Mouse (Mus musculus) limb, embryonic 14.5 days (tissue): ENCODE results near the gene Col26a1. TPM values are rescaled to one million over a fixed set of nuclear protein-coding genes. Genes with fewer than 3 reads are reported as not detected.

ENCODE experiments used
- ATAC-seq: fragments of 200-750 bp; cut with Nextera tagmentation; 2 replicates; pipeline ENCODE4 v1.8.0; 2017; ENCODE audit warnings: low read depth, moderate number of reproducible peaks, moderate TSS enrichment; ENCODE audit not compliant: low FRiP score
- DNase-seq: peaks from one replicate; pipeline ENCODE4 v3.0.0-alpha.2; 2015; ENCODE audit warnings: low spot score
- H3K27ac ChIP-seq: fragments of 300-500 bp; sonication (generic); replicated peaks from 2 replicates; pipeline ENCODE4 v1.5.1; 2014; ENCODE audit warnings: low read depth, mild to moderate bottlenecking, low read length, moderate library complexity, mixed read lengths
- H3K27me3 ChIP-seq: fragments of 300-500 bp; sonication (generic); 2 replicates; pipeline ENCODE4 v1.6.1; 2014; ENCODE audit warnings: low read length, mixed read lengths; ENCODE audit not compliant: control insufficient read depth, insufficient read depth
- H3K36me3 ChIP-seq: fragments of 300-500 bp; sonication (generic); 2 replicates; pipeline ENCODE4 v1.6.1; 2014; ENCODE audit warnings: mild to moderate bottlenecking, low read length, moderate library complexity, mixed read lengths; ENCODE audit not compliant: control insufficient read depth, insufficient read depth
- H3K4me1 ChIP-seq: fragments of 300-500 bp; sonication (generic); 2 replicates; pipeline ENCODE4 v1.6.1; 2014; ENCODE audit warnings: antibody characterized with exemption, low read length, mixed read lengths; ENCODE audit not compliant: control insufficient read depth, insufficient read depth
- H3K4me2 ChIP-seq: fragments of 300-500 bp; sonication (generic); replicated peaks from 2 replicates; pipeline ENCODE4 v1.6.1; 2014; ENCODE audit warnings: low read depth, mild to moderate bottlenecking, low read length, moderate library complexity; ENCODE audit not compliant: severe bottlenecking
- H3K4me3 ChIP-seq: fragments of 300-500 bp; sonication (generic); replicated peaks from 2 replicates; pipeline ENCODE4 v1.5.1; 2014; ENCODE audit warnings: low read length
- H3K9ac ChIP-seq: fragments of 300-500 bp; sonication (generic); 2 replicates; pipeline ENCODE4 v1.6.1; 2014; ENCODE audit warnings: mild to moderate bottlenecking, low read depth, low read length, moderate library complexity; ENCODE audit not compliant: severe bottlenecking
- H3K9me3 ChIP-seq: fragments of 300-500 bp; sonication (generic); 2 replicates; pipeline ENCODE4 v1.6.1; 2016; ENCODE audit warnings: low read length; ENCODE audit not compliant: control insufficient read depth
- POLR2A ChIP-seq: fragments of 200-500 bp; IDR thresholded peaks from 2 replicates; pipeline ENCODE4 v1.8.0; 2012; ENCODE audit warnings: inconsistent platforms, mild to moderate bottlenecking, moderate library complexity, borderline replicate concordance; ENCODE audit not compliant: insufficient read depth, insufficient read length; ENCODE audit errors: extremely low read depth
- WGBS: fragments of 180-500 bp; shearing (Covaris S2); extraction: QIAGEN DNeasy Blood & Tissue Kit; methylation state at CpG from one replicate; pipeline ENCODE4 v1.1.7; 2014; 5-methylcytosine and 5-hydroxymethylcytosine counted together
- polyA plus RNA-seq, 2 experiments: library from polyadenylated mRNA; depleted of rRNA in 1 of 2; stranded (reverse) in 1 of 2; unstranded in 1 of 2; fragments of >200 nt; fragmentation: Nextera tagmentation in 1 of 2; extraction: Ambion mirVana in 1 of 2; gene quantifications; 2 replicates each; pipeline versions ENCODE4 v1.2.1 to v1.2.3; 2012 to 2014

The Col26a1 gene
- 219 and 265 TPM in 2 replicates for polyA plus RNA-seq (2012; rRNA removed)
- polyA plus RNA-seq (2014; fragmentation: Nextera tagmentation; extraction: Ambion mirVana): 85.5 and 109 TPM in 2 replicates

DNA sequence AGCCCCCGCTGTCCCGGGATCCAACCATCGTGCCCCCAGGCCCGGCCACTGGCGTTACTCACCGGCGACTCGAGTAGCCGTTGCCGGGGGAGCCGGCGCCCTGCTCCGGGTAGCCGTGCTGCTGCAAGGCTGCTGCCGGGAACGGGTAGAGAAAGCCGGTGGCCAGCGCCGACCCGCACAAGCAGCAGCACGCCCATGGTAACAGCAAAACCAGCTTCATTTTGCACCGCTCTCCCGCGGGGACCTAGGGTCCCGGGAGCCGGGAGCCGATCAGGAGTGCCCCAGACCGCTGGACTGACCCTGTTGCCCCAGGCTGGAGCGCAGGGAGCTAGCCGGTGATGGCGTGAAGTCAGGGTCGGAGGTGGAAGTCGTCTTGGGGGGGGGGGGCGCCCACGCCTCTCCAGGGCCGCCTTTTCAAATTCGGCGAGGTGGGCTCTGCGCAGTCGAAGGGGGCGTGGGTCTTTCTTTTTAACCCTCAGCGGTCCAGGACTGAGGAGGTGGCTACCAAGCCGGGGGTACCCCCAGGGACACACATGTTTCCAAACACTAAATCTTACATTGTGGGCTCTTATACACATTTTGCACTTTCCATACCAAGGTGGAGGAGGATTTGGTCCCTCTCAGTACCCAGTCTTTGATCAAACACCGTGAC lies at the start of gene Col26a1:
Gene Col26a1 (minus strand): TSS at position 422 of the 652 bp plus-strand sequence.
- peak; percentile 41 for DNase-seq
- H3K4me1 ChIP-seq: 0 out of 2 replicates have a peak, but pooled peaks cover 6% of the 10 kb centered on the region
- 0 out of 2 replicates have a peak, but pooled peaks cover 6% of the 10 kb centered on the region for H3K36me3 ChIP-seq
- peak within 1 kb of the TSS; percentile 89 for H3K9ac ChIP-seq
- H3K27me3 ChIP-seq: no peaks in the 10 kb centered on the region
- ATAC-seq: peak; percentile 63
- under 1% methylated on average over 37 of the region's 44 CpGs for WGBS
- peak within 1 kb of the TSS; percentile 76 for H3K4me2 ChIP-seq
- H3K27ac ChIP-seq: peak within 1 kb of the TSS; percentile 81
- peak within 1 kb of the TSS; percentile 79 for H3K4me3 ChIP-seq
- TF ChIP-seq POLR2A: no peak
- H3K9me3 ChIP-seq: no peaks in the 10 kb centered on the region

- H3K4me2 ChIP-seq: no peak overlapping the region
- H3K4me1 ChIP-seq: no peaks in the 10 kb centered on the region; the same call in 1 of the 2 replicates
- H3K9me3 ChIP-seq: no peaks in the 10 kb centered on the region
- DNase-seq (no peak), ATAC-seq (no peak)
- no peak for TF ChIP-seq POLR2A
- H3K27me3 ChIP-seq: no peaks in the 10 kb centered on the region
- no peak overlapping the region for H3K27ac ChIP-seq
- WGBS: 82% methylated on average over 14 of the region's 14 CpGs
- no peak overlapping the region for H3K4me3 ChIP-seq
- no peaks in the 10 kb centered on the region for H3K36me3 ChIP-seq
- no peak overlapping the region for H3K9ac ChIP-seq
Observed at GRCm38 (mm10) chr5:136931896-136932295, 48.9 kb upstream of the Col26a1 start.

GRCm38 (mm10) chr5:136929073-136929472 lies 46.1 kb upstream of the Col26a1 start:
- H3K4me3 ChIP-seq: no peak overlapping the region
- no peak overlapping the region; the same call in 1 of the 2 replicates for H3K27ac ChIP-seq
- no peak overlapping the region for H3K4me2 ChIP-seq
- no peaks in the 10 kb centered on the region for H3K9me3 ChIP-seq
- DNase-seq: peak; percentile 83
- ATAC-seq: peak; percentile 85
- 16% methylated on average over 4 of the region's 4 CpGs for WGBS
- no peaks in the 10 kb centered on the region for H3K27me3 ChIP-seq
- no peaks in the 10 kb centered on the region; the same call in 1 of the 2 replicates for H3K4me1 ChIP-seq
- H3K36me3 ChIP-seq: peaks cover 6% of the 10 kb centered on the region
- no peak overlapping the region for H3K9ac ChIP-seq
- no peak for TF ChIP-seq POLR2A

DNA sequence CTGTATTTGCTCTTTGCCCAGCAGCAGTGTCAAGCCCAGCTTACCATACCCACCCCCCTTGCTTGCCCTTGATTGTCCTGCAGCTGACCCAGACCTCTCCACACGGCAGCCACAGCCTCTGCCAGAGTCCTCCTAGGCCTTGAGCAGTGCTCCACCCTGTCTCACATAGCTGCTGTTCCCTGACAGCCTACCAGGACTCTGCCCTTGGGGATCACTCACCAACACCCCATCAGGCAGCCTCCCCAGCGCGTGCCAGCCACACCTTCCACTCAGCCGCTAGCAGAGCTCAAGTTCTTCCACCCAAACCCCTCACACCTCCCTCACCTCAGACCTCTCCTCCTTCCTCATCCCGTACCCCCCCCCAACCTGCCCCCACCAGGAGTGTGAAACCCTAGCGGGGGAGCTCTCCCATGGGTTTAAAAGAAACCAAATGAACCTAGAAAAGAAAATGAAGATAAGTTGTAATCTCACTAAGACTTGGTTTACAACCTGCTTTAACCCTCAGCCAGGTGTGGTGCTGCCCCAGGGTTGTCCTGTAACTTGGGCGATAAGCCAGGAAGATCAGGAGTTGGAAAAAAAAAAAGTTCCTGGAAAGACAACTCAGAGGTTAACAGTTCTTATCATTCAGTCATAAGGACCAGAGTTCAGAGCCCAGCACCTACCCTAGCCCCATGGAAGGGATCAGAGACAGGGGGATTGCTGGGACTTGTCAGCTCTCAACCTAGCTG lies 40.9 kb upstream of the Col26a1 start:
- WGBS: 54% methylated on average over 7 of the region's 7 CpGs
- H3K27ac ChIP-seq: no peak overlapping the region
- no peak for DNase-seq
- ATAC-seq: no peak
- no peaks in the 10 kb centered on the region for H3K27me3 ChIP-seq
- H3K4me3 ChIP-seq: no peak overlapping the region
- H3K4me2 ChIP-seq: no peak overlapping the region
- no peaks in the 10 kb centered on the region for H3K9me3 ChIP-seq
- H3K36me3 ChIP-seq: peaks cover 6% of the 10 kb centered on the region
- no peaks in the 10 kb centered on the region for H3K4me1 ChIP-seq
- no peak for TF ChIP-seq POLR2A
- H3K9ac ChIP-seq: no peak overlapping the region

GRCm38 (mm10) chr5:136922830-136923229 lies 39.8 kb upstream of the Col26a1 start:
- peaks cover 6% of the 10 kb centered on the region for H3K36me3 ChIP-seq
- no peak for TF ChIP-seq POLR2A
- ATAC-seq: no peak

More at GRCm38 (mm10) chr5:136922830-136923229, 39.8 kb upstream of the Col26a1 start:
- 80% methylated on average over 9 of the region's 9 CpGs for WGBS
- H3K27me3 ChIP-seq: no peaks in the 10 kb centered on the region
- no peak overlapping the region for H3K4me3 ChIP-seq
- H3K9ac ChIP-seq: no peak overlapping the region
- H3K27ac ChIP-seq: no peak overlapping the region
- no peaks in the 10 kb centered on the region for H3K4me1 ChIP-seq
- H3K9me3 ChIP-seq: no peaks in the 10 kb centered on the region
- H3K4me2 ChIP-seq: no peak overlapping the region
- DNase-seq: no peak
